Mouse (Mus musculus): Measurements from ENCODE around the gene Adarb2.
A peak's percentile ranks its signal among the peaks of the same experiment; 100 is the strongest.

The Adarb2 gene

GRCm38 (mm10) chr13:8202681-8203476 is at the start of gene Adarb2:
TSS of gene Adarb2 (plus strand) at chr13:8202866.
- peak; percentile 72 for DNase-seq

- no peak for DNase-seq
These were observed 28.9 kb upstream of the Adarb2 start for GRCm38 (mm10) chr13:8173800-8174199.

GRCm38 (mm10) chr13:8191977-8192376 is 10.7 kb upstream of the Adarb2 start:
- DNase-seq: peak; percentile 82

DNA sequence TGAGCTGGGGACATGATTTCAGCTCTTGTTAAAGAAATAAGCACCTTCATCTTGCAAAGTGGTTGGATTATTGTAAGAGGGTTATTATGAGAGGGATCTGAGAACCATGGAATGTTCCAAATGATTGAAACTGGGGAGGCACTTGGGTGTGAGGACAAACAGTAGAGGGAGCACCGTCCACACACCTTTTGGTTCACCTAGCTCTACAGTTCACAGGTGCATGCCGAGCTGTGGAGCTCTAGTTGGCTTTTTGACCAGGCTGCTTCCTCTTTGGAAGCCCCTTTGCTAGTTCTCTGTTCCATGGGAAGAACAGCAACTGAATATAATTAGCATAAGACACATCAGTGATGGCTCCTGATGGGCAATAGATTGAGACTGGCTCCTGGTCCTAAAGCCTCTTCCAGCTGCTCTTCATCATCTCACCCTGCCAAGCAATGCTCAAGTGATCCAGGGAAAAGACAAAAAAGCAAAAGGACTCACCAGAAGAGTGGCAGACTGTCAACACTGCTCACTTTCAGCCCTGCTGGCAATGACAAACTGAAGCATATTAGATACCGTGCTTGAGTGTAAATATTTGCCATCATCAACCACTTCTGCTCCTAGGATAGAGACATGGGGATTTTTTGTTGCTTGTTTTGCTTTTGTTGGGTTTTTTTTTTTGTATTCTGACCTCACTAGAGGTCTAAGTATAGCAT is 3.3 kb upstream of the Adarb2 start:
- DNase-seq: no peak

- DNase-seq: no peak
These were observed 779 bp downstream of the Adarb2 start for GRCm38 (mm10) chr13:8203477-8203813.

- no peak for DNase-seq
These were observed 4.7 kb downstream of the Adarb2 start for GRCm38 (mm10) chr13:8207337-8207736.

GRCm38 (mm10) chr13:8210776-8211175 is 8.1 kb downstream of the Adarb2 start:
- DNase-seq: no peak

GRCm38 (mm10) chr13:8238871-8239270 is 36.2 kb downstream of the Adarb2 start:
- DNase-seq: no peak

DNA sequence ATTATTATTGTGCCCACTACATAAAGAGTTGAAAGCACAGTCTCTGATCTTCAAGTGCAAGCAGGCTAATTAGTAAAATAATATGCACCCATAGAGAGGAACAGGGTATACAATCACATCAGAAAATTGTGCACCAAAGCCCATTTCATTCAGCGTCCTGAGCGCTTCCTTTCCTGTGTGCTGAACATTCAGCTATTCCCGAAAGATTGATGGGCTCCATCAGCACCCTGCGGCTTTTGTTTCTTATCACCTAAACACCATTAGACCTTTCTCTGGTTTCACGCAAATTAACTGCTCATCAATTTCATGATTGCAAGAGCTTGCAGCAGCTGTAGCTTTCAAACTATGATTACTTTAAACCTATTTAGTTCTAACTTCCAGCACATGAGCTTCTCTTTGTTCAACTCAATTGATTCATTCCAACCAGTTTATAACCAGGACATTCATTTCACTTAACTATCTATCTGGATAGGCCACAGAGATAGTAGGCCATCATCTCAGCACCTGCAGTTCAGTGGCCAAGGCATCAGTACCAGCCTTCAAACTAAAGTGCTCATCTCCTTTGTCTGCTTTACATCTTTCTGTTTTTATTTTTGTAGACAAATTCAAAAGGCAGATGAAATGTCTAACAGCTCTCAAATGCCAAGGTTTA is 45.5 kb downstream of the Adarb2 start:
- no peak for DNase-seq

DNA sequence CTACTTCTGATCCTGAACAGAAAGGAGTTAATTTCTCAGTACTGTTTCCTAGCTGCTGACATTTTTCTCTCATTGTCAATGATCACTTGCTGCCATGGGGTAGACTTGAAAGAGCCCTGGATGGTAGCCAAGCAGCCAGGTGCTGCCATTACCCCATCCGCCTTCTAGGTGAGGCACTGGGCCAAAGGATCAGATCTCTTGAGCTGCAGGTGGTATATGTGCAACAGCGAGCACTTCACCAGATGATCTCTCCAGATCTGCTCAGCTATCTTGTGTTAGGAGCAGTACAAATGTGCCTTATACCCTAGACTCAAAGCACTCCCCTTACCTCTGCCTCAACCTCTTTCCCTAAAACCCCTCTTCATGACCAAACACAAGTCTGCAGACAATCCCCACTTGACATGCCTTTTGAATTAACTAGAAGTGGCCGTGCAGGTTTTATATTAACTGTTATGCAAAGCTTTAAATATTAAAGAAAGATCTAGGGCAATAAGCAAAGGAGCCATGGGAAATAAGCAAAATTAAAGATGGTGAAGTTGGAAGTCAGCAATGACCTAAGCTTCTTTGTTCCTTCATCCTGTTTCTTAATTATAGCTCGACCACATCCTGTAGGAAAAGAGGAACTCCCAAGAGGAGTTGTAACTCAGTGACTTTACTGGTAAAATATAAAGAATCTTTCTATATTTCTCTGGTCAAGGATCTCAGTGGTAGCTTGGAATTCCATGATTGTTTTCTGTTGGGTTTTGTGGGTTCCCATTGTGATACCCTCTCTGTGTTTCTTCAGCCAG is 69.7 kb downstream of the Adarb2 start:
- no peak for DNase-seq

- DNase-seq: no peak
These were observed 80.5 kb downstream of the Adarb2 start for GRCm38 (mm10) chr13:8283116-8283515.

- no peak for DNase-seq
These were observed 113.9 kb downstream of the Adarb2 start for GRCm38 (mm10) chr13:8316347-8317141.

DNA sequence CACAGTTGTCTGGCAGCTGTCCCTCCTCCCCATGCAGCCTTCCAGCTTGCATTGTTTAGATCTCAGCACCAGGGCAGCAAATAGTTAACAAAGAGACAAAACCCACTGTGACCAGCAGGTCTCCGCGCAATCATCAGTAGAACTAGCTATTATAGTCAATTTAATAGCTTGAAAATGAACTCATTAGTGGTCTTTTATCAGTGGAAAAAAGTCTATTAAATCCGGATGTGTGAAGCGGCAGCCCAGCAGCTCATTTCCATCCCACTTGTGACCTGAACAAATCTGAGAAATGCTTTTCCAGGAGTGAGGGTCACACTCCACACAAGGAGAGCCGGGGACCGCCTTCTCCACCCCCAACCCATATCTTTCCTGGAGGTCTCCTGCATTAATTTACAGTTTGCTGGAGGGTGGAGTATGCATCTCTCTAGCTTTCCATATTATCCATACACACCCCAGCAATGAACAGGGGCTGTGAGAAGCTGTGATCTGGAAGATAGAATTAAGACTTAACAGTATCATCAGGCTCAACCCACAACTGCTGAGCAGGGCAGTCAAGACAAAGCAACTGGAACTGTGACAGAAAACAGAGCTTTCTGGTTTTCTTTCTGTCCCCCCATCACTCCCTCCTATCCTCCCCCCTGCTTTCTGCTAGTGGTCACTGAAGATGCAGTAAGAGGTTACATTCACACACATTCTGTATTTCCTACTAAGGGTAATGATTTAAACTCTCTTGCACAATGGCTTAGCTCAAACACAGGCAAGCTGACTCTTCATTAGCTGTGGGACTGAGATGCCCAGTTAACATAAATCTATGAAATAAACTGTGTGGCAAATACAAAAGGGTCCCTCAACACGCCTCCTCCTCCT is 131.2 kb downstream of the Adarb2 start:
- DNase-seq: no peak

- DNase-seq: no peak
These were observed 131.9 kb downstream of the Adarb2 start for GRCm38 (mm10) chr13:8334580-8334979.

DNA sequence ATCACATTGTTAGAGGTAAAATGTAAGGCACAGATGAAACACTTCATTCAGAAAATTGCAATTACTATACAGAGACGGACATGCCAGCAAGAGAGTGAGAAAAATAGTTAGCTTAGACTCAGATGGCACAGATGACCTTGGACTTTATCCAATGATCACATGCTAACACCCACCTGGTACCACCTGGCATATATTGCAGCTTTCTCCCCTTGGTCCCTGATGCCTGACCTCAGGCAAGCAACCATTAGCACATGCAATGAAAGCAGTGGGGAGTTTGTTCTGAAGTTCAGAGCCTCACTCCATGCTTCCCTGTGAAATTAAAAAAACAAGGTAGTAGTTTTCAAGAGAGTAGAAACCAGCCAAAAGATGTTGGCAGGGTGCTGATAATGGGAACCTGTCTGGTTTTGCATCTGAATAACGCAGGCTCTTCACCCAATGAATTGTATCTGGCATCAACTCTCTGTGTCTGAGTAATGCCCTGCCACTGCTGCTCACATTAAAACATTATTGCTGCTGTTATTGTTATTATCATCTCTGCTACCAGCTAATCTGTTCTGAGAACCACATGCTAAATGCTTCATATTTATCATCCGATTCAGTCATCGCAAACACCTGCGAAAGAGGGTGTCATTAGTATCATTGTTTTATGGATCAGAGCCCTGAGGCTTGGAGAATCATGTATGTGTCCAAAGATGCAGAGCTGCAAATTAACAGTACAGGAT is 138.6 kb downstream of the Adarb2 start:
- DNase-seq: no peak

GRCm38 (mm10) chr13:8347147-8347546 is 144.5 kb downstream of the Adarb2 start:
- no peak for DNase-seq

- DNase-seq: no peak
These were observed 149.7 kb downstream of the Adarb2 start for GRCm38 (mm10) chr13:8352341-8352740.

DNA sequence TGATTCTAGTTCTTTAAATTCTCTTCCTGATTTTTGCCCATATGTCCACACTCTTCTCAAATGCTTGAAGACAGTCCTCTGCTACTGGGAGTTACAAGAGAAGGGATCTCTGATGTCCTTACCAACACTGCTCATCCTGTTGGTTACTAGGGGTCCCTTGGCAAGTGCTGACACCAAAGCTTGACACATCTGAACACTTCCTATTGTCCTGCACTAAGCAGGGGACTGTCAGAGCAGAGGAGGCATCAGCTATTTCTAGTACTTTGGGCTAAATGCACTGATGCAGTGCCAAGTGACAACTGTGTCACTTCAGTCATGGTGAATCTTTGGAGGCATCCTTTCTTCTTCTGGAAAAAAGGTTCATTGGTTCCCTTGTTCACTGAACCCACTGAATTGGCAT is 150.3 kb downstream of the Adarb2 start:
- no peak for DNase-seq

- DNase-seq: no peak
These were observed 162.9 kb downstream of the Adarb2 start for GRCm38 (mm10) chr13:8365523-8365922.

GRCm38 (mm10) chr13:8366087-8366486 is 163.4 kb downstream of the Adarb2 start:
- no peak for DNase-seq

All from heart, adult 11 months (tissue).